Mouse (Mus musculus) skeletal muscle tissue, postnatal 0 days (tissue): ENCODE data around the gene Mamdc4. TPM values are rescaled to one million over a fixed set of nuclear protein-coding genes. Genes with fewer than 3 reads are reported as not detected.

Experiments
- polyA plus RNA-seq: library from polyadenylated mRNA; unstranded; fragments of >200 nt; fragmentation: Nextera tagmentation; extraction: Ambion mirVana; gene quantifications from 2 replicates; pipeline ENCODE4 v1.2.1, GENCODE M21; 2015

Gene Mamdc4
- polyA plus RNA-seq, result 0.45 and 0.50 TPM in 2 replicates

DNA sequence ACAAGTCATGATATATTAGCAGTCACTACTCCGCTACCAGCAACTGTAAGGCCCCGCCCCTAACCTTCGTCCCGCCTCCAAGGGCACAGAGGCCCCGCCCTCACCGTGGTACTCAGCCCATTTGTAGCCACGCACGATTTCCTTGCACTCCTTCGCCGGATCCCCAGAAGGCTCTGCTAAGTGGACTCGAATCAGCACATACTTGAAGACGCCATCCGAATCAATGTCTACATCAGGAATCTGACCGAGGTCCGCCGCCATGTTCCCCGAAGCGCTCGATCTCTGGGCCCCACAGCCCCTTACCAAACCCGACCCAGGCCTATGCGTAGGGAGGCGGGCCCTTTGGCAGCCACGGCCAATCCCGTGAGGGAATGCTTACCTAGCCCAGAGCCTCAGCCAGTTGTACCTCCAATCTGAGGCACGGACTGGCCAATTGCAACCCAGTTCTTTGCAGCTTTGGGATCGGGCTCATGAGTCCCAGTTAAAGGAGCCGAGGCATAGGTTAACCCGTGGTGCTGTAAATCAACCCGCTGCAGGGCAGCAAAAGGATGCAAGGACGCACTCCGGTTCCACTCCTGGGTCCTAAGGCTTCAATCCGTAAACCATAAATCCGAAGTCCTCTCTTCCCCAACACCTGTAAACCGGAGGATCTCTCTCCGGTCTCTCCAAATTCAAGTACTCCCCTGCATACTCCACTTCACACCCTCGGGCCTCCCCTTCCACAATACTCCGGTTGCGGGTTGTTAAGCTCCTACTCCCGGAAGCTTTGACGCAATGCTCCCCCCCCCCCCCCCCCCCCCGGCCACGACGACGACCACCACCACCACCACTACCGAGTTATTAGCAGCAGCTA, at the start of gene Mamdc4, which contains the start of gene Phpt1:
TSS of gene Mamdc4 (minus strand) at position 267 of the 853 bp plus-strand sequence.
TSS of gene Phpt1 (minus strand) at position 646 of the 853 bp plus-strand sequence.

DNA sequence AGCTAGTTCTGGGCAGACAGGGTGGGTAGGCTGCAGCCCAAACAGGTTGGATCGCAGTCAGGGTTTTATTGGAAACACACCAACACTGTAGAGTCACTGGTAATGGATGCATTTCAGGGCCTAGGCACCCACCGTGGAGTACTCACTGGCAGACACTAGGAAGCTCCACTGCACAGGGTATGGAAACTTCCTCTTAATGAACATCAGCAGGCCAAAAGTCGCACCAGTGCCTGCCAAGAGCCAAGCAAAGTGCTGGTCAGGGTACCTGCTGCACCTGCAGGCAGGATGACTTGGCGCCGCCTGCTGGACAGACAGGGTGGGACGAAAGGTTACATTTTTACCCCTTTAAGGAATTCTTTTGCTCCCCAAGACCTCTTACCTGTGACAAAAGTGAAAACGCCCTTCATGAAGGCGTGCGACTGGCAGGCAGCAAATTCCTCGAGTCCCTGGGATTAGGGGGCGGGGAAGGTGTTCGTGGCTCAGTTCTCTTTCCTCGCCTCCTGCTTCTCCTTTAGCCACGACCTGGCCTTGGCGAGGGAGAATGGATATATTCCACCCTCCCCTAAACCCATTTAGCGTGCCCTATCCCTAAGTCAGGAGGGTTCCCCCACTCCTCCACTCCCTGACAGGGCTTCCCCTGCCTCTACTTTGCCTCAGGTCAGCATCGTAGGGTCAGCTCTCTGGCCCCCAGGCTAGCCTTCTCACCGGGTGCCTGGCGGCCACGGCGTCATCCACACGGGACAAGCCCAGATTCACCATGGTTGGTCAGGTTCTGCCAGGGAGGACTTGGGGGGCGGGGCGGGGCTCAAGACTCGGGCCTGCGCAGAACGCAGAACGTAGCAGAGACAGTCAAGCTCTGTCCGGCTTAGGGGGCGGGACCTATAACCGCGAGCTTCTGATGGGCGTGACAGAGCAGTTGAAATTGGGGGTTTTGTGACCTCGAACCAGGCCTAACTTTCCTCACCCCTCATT, 46.9 kb upstream of the Mamdc4 start, which contains the start of gene Tmem141:
TSS of gene Tmem141 (minus strand) at position 777 of the 972 bp plus-strand sequence.

GRCm38 (mm10) chr2:25617578-25617977, 42.9 kb upstream of the Mamdc4 start, which contains the start of gene Ccdc183:
Gene Ccdc183, minus strand, starts transcription at chr2:25617678.

GRCm38 (mm10) chr2:25607761-25608622, 33.3 kb upstream of the Mamdc4 start, which contains the start of gene Rabl6:
Gene Rabl6, minus strand, starts transcription at chr2:25608521.

DNA sequence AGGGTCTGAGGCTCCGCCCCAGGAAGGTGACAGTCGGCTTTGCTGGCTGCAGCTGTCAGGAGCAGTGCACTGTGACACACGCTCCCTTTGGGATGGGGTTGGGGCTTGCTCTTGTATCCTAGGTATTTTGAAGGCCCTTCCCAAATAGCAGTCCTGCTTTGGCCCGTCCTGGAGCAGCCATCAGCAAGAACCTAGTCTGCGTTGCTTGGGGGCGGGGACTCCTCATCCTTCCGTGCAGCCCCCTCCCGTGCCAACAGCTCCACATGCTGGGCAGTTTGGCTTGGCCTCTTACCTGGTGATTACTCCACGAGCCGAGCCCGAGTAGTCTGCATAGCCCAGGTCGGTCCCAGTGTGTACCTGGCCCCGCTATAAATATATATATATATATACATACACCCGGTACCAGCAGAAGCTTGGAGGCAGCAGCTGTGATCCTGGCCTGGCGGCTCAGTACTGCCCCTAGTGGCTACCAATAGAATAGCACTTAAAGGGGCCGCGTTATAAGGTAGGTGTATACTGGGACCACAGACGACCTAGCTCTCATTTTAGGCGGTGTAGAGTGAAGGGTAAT, 6.7 kb upstream of the Mamdc4 start, which contains the start of gene Ajm1:
TSS of gene Ajm1 (minus strand) at position 464 of the 571 bp plus-strand sequence.

DNA sequence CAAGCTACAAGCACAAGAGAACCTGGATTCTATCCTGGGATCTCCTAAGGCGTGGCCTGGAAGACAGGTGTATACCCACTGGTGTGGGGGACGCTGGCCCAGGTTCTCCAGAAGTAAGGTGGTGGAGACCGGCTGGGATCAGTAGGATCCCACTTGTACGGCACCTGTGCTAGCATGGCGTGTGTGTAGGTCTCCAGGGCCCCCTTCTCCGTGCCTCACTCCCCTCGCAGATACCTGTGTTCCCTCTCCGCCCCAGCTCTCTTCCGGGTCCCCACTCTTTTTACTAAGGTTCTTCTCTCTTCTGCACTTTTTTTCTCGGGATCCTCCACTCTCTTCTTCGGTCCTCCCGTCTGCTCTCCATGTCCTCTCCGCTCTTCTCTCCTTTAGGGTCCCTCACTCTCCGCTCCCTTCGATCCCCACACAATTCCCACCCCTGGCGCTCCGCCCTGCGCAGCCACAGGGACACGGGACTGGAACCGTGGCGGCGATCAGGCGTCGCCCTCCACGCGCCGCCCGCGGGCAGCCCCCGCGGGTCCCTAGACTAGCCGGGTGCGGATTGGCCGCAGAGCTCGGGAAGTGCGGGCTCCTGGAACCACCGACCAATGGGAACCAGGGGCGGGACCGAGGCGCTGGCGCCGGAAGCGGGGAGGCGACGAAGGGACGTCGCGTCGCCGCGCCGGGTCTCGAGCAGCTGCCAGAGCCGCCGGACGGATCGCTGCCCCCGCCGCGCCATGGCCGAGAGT, 17.3 kb downstream of the Mamdc4 start, which contains the start of gene Edf1:
TSS of gene Edf1 (plus strand) at position 627 of the 743 bp plus-strand sequence.

GRCm38 (mm10) chr2:25546811-25547491, 27.7 kb downstream of the Mamdc4 start, which contains the start of gene Traf2:
Gene Traf2, minus strand, starts transcription at chr2:25546940.

Other genes starting within 250 kb of the Mamdc4 start
- gene Man1b1, start 242.5 kb downstream of the Mamdc4 start, polyA plus RNA-seq, result 29.6 and 33.0 TPM in 2 replicates
- 8.7 and 10.9 TPM in 2 replicates for gene Dpp7, start 218.5 kb downstream of the Mamdc4 start, polyA plus RNA-seq
- 12.4 and 16.8 TPM in 2 replicates for gene Uap1l1, start 209.2 kb downstream of the Mamdc4 start, polyA plus RNA-seq
- gene Sapcd2, start 202.5 kb downstream of the Mamdc4 start, polyA plus RNA-seq, result 5.8 and 6.4 TPM in 2 replicates
- gene Entpd2, start 179.0 kb downstream of the Mamdc4 start, polyA plus RNA-seq, result 30.8 and 32.7 TPM in 2 replicates
- gene Npdc1, start 175.5 kb downstream of the Mamdc4 start, polyA plus RNA-seq, result 19.3 and 28.5 TPM in 2 replicates
- gene Fut7, start 151.6 kb downstream of the Mamdc4 start, polyA plus RNA-seq, result 0.06 TPM in 1 of 2 replicates, not detected in the other
- gene Abca2, start 146.1 kb downstream of the Mamdc4 start, polyA plus RNA-seq, result 1.2 and 1.6 TPM in 2 replicates
- gene Clic3, start 118.0 kb downstream of the Mamdc4 start, polyA plus RNA-seq, result 1.0 and 6.2 TPM in 2 replicates
- gene Paxx, start 113.8 kb downstream of the Mamdc4 start, polyA plus RNA-seq, result 56.6 and 62.1 TPM in 2 replicates
- gene Ptgds, start 104.8 kb downstream of the Mamdc4 start, polyA plus RNA-seq, result 11.8 and 13.3 TPM in 2 replicates
- not detected in 2 replicates for gene Lcn12, start 80.9 kb downstream of the Mamdc4 start, polyA plus RNA-seq
- 56.1 and 56.8 TPM in 2 replicates for gene Fbxw5, start 74.1 kb downstream of the Mamdc4 start, polyA plus RNA-seq
- gene C8g, start 73.1 kb downstream of the Mamdc4 start, polyA plus RNA-seq, result 2.9 and 4.1 TPM in 2 replicates
- gene Traf2, start 27.9 kb downstream of the Mamdc4 start, polyA plus RNA-seq, result 13.9 and 15.5 TPM in 2 replicates
- 314 and 359 TPM in 2 replicates for gene Edf1, start 17.0 kb downstream of the Mamdc4 start, polyA plus RNA-seq
- 93.0 and 102 TPM in 2 replicates for gene Phpt1, start 379 bp upstream of the Mamdc4 start, polyA plus RNA-seq
- gene Ajm1, start 6.9 kb upstream of the Mamdc4 start, polyA plus RNA-seq, result 0.18 TPM in 1 of 2 replicates, not detected in the other
- gene Rabl6, start 33.7 kb upstream of the Mamdc4 start, polyA plus RNA-seq, result 37.7 TPM in 2 replicates
- 0.35 and 0.42 TPM in 2 replicates for gene Ccdc183, start 42.8 kb upstream of the Mamdc4 start, polyA plus RNA-seq
- gene Tmem141, start 47.2 kb upstream of the Mamdc4 start, polyA plus RNA-seq, result 22.0 and 25.0 TPM in 2 replicates
- gene Fcna, start 53.2 kb upstream of the Mamdc4 start, polyA plus RNA-seq, result 12.6 and 21.8 TPM in 2 replicates
- gene Lcn8, start 78.3 kb upstream of the Mamdc4 start, polyA plus RNA-seq, result not detected in 2 replicates
- not detected in 2 replicates for gene Lcn5, start 83.1 kb upstream of the Mamdc4 start, polyA plus RNA-seq
- not detected in 2 replicates for gene Lcn6, start 101.9 kb upstream of the Mamdc4 start, polyA plus RNA-seq
- gene Lcn10, start 107.9 kb upstream of the Mamdc4 start, polyA plus RNA-seq, result not detected in 2 replicates
- gene Obp2a, start 125.2 kb upstream of the Mamdc4 start, polyA plus RNA-seq, result not detected in 2 replicates
- gene Bmyc, start 131.9 kb upstream of the Mamdc4 start, polyA plus RNA-seq, result 41.4 and 46.9 TPM in 2 replicates
- not detected in 2 replicates for gene Obp2b, start 162.2 kb upstream of the Mamdc4 start, polyA plus RNA-seq
- not detected in 2 replicates for gene Lcn3, start 190.7 kb upstream of the Mamdc4 start, polyA plus RNA-seq
- not detected in 2 replicates for gene Lcn11, start 202.2 kb upstream of the Mamdc4 start, polyA plus RNA-seq
- not detected in 2 replicates for gene Gm13539, start 207.4 kb upstream of the Mamdc4 start, polyA plus RNA-seq
- gene Glt6d1, start 241.0 kb upstream of the Mamdc4 start, polyA plus RNA-seq, result not detected in 2 replicates
- gene Lcn9, start 248.3 kb upstream of the Mamdc4 start, polyA plus RNA-seq, result not detected in 2 replicates